Mouse (Mus musculus) thymus, adult 2 months (tissue): Measurements from ENCODE around the gene Ntsr1.

Experiments
- CTCF ChIP-seq: fragments of 200-500 bp; IDR thresholded peaks from 2 replicates; pipeline ENCODE4 v1.5.1; 2012; ENCODE audit warnings: mild to moderate bottlenecking, control low read depth, low read length, moderate library complexity, borderline replicate concordance; ENCODE audit not compliant: control insufficient read depth, poor library complexity, insufficient read depth; ENCODE audit errors: extremely low read depth
- POLR2A ChIP-seq: fragments of 200-500 bp; IDR thresholded peaks from 2 replicates; pipeline ENCODE4 v1.6.1; 2012; ENCODE audit warnings: mild to moderate bottlenecking, low read length, control low read depth, moderate library complexity; ENCODE audit not compliant: control insufficient read depth, poor library complexity, insufficient read depth; ENCODE audit errors: extremely low read depth

DNA sequence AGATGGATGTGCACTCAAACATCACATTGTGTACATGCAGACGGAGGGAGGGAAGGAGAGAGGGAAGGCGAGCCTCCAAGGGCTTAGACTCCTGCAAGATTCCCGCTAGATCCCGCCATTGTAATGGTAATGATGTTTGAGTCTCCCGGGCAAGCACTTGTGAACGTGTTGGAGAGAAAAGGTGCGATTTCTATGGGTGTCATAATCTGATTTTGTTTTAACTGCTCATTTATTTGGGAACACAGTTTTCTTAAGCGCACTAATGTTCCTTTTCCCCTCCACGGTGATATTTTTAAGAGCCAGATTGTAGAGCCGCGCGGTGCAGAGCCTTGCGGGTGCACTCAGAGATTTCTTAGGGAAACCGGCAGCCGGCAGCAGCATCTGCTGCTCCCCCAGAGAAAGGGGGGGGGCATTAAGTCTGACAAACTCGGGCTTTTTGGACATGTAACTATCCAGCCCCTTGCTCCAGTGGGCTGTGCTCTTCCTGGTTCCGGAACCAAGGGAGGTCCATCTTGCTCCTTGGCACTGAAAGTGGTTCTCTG is 11.5 kb upstream of the Ntsr1 start:
- TF ChIP-seq CTCF (no peak), POLR2A (no peak)
